In the genomic region with DNA sequence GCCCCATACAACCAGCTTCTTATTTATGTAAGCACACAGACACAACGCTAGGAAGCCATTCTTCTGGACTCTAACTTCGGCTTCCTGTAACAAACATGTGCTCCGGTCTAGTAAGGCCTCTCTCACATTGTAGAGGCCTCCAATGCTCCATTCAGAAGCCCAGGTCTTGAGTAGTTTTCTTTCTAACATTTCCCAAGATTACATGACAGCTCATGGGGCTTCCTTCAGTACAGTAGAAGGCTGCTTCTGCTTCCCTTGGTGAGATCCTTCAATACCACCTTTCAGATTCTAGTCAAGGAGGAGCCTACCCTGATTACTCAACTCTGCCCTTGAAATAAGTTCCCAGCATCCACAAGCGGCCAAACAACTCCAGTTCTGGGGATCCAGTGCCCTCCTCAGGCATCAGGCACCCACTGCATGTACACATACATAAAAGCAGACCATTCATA, we compare ENCODE assay signal across 7 mouse cellular contexts. TPM values are rescaled to one million over a fixed set of nuclear protein-coding genes. Genes with fewer than 3 reads are reported as not detected.
DNase-seq lines count a peak whose midpoint lies in the region; ATAC-seq and TF ChIP-seq lines count a peak whose summit lies in the region.

No protein-coding gene starts in this region.

- H3K36me3 ChIP-seq in lung, embryonic 16.5 days (ENCODE audit: control insufficient read depth, insufficient read depth, low read length), result no peaks in the 10 kb centered on the region
- no peaks in the 10 kb centered on the region for H3K36me3 ChIP-seq in embryonic facial prominence, embryonic 11.5 days (replicated peaks; ENCODE audit: control insufficient read depth, insufficient read depth, low read depth, low read length)
- H3K36me3 ChIP-seq in intestine, embryonic 15.5 days, result no peaks in the 10 kb centered on the region

- H3K27ac ChIP-seq in lung, embryonic 16.5 days (ENCODE audit: low read length), result peak overlapping the region; percentile 96
- peak overlapping the region; percentile 88 for H3K27ac ChIP-seq in embryonic facial prominence, embryonic 11.5 days (replicated peaks; ENCODE audit: low read depth, low read length)
- H3K27ac ChIP-seq in intestine, embryonic 15.5 days, result peak overlapping the region; percentile 95
- H3K27ac ChIP-seq in olfactory bulb, adult 2 months (ENCODE audit: insufficient read depth, low read depth, low read length), result no peak overlapping the region

- peak overlapping the region; percentile 93 for H3K9ac ChIP-seq in lung, embryonic 16.5 days (ENCODE audit: low read length)
- H3K9ac ChIP-seq in embryonic facial prominence, embryonic 11.5 days (replicated peaks; ENCODE audit: low read length), result peak overlapping the region; percentile 99
- H3K9ac ChIP-seq in intestine, embryonic 15.5 days, result peak overlapping the region; percentile 91

- no peak for ATAC-seq in lung, embryonic 16.5 days (ENCODE audit: low read depth)
- ATAC-seq in embryonic facial prominence, embryonic 11.5 days (replicated peaks; ENCODE audit: insufficient number of reproducible peaks, low FRiP score, low TSS enrichment, low read depth), result no peak
- no peak for ATAC-seq in intestine, embryonic 15.5 days

- H3K4me1 ChIP-seq in lung, embryonic 16.5 days (replicated peaks; ENCODE audit: control insufficient read depth, insufficient read depth, low read length), result peaks cover 30% of the 10 kb centered on the region
- H3K4me1 ChIP-seq in embryonic facial prominence, embryonic 11.5 days (ENCODE audit: control insufficient read depth, insufficient read depth, low read length), result peaks cover 5% of the 10 kb centered on the region
- peaks cover 27% of the 10 kb centered on the region for H3K4me1 ChIP-seq in intestine, embryonic 15.5 days (replicated peaks)
- peaks cover 2% of the 10 kb centered on the region; the same call in 1 of the 2 replicates for H3K4me1 ChIP-seq in olfactory bulb, adult 2 months (ENCODE audit: control insufficient read depth, insufficient read depth, low read length)

- H3K27me3 ChIP-seq in lung, embryonic 16.5 days (ENCODE audit: control insufficient read depth, insufficient read depth, low read depth, low read length), result no peaks in the 10 kb centered on the region
- H3K27me3 ChIP-seq in embryonic facial prominence, embryonic 11.5 days (ENCODE audit: control insufficient read depth, insufficient read depth, low read length), result no peaks in the 10 kb centered on the region
- no peaks in the 10 kb centered on the region for H3K27me3 ChIP-seq in intestine, embryonic 15.5 days (replicated peaks)

- peak overlapping the region; percentile 81 for H3K4me2 ChIP-seq in lung, embryonic 16.5 days (ENCODE audit: low read depth, low read length)
- peak overlapping the region; percentile 89 for H3K4me2 ChIP-seq in embryonic facial prominence, embryonic 11.5 days (ENCODE audit: low read depth, low read length)
- peak overlapping the region; percentile 79 for H3K4me2 ChIP-seq in intestine, embryonic 15.5 days (replicated peaks)

- H3K9me3 ChIP-seq in lung, embryonic 16.5 days (ENCODE audit: control insufficient read depth, low read length), result no peaks in the 10 kb centered on the region
- no peaks in the 10 kb centered on the region for H3K9me3 ChIP-seq in embryonic facial prominence, embryonic 11.5 days (replicated peaks; ENCODE audit: control insufficient read depth, low read length)
- no peaks in the 10 kb centered on the region for H3K9me3 ChIP-seq in intestine, embryonic 15.5 days

- peak overlapping the region; percentile 87 for H3K4me3 ChIP-seq in lung, embryonic 16.5 days (ENCODE audit: low read length)
- H3K4me3 ChIP-seq in embryonic facial prominence, embryonic 11.5 days (ENCODE audit: low read depth, low read length), result peak overlapping the region; percentile 93
- peak overlapping the region; percentile 68 for H3K4me3 ChIP-seq in intestine, embryonic 15.5 days (replicated peaks)
- H3K4me3 ChIP-seq in olfactory bulb, adult 2 months (ENCODE audit: insufficient read depth, low read depth, low read length), result peak overlapping the region; percentile 83; the same call in 1 of the 2 replicates

- no peak for DNase-seq in lung, adult 18-20 months
- DNase-seq in embryonic facial prominence, embryonic 11.5 days (ENCODE audit: low spot score), result no peak
- DNase-seq in cerebellum, adult 11-12 months, result no peak
- DNase-seq in testis, postnatal 10 days (ENCODE audit: low spot score), result no peak

- no peak for TF ChIP-seq POLR2A in olfactory bulb, adult 2 months (IDR thresholded peaks at IDR 0.05; ENCODE audit: insufficient read depth, low read depth, low read length)

- WGBS in lung, embryonic 16.5 days, result 23% methylated on average over 4 of the region's 4 CpGs
- WGBS in embryonic facial prominence, embryonic 11.5 days, result 30% methylated on average over 4 of the region's 4 CpGs
- WGBS in intestine, embryonic 15.5 days, result 33% methylated on average over 4 of the region's 4 CpGs
- WGBS in olfactory bulb, adult 2 months, result 14% methylated on average over 4 of the region's 4 CpGs

- TF ChIP-seq CTCF in olfactory bulb, adult 2 months (IDR thresholded peaks at IDR 0.05; ENCODE audit: insufficient read depth, low read depth, low read length), result no peak

RNA-seq across cellular contexts. Expression of a gene that starts 7.1 kb away (rescaled TPM):
- 27.6 and 28.2 TPM in 2 replicates for polyA plus RNA-seq in lung, embryonic 16.5 days (2015; fragmentation: Nextera tagmentation; extraction: Ambion mirVana)
- 27.8 and 28.3 TPM in 2 replicates for polyA plus RNA-seq in embryonic facial prominence, embryonic 11.5 days (2014; fragmentation: Nextera tagmentation; extraction: Ambion mirVana)
- polyA plus RNA-seq in intestine, embryonic 15.5 days (2015; fragmentation: Nextera tagmentation; extraction: Ambion mirVana), result 22.8 and 23.2 TPM in 2 replicates
- 63.1 TPM in 1 of 2 replicates, not detected in the other for polyA plus RNA-seq in olfactory bulb, adult 2 months (2012; ENCODE audit: insufficient read depth, insufficient read length, low replicate concordance, missing spikeins)

RNA-seq across cellular contexts. Expression of a gene that starts 7.2 kb away (rescaled TPM):
- polyA plus RNA-seq in lung, embryonic 16.5 days (2015; fragmentation: Nextera tagmentation; extraction: Ambion mirVana), result 49.4 and 50.9 TPM in 2 replicates
- 68.7 and 72.1 TPM in 2 replicates for polyA plus RNA-seq in embryonic facial prominence, embryonic 11.5 days (2014; fragmentation: Nextera tagmentation; extraction: Ambion mirVana)
- polyA plus RNA-seq in intestine, embryonic 15.5 days (2015; fragmentation: Nextera tagmentation; extraction: Ambion mirVana), result 52.6 and 55.1 TPM in 2 replicates
- not detected in 2 replicates for polyA plus RNA-seq in olfactory bulb, adult 2 months (2012; ENCODE audit: insufficient read depth, insufficient read length, low replicate concordance, missing spikeins)

RNA-seq across cellular contexts. Expression of a gene that starts 22.3 kb away (rescaled TPM):
- polyA plus RNA-seq in lung, embryonic 16.5 days (2015; fragmentation: Nextera tagmentation; extraction: Ambion mirVana), result 1.5 and 2.1 TPM in 2 replicates
- 0.24 TPM in 1 of 2 replicates, not detected in the other for polyA plus RNA-seq in embryonic facial prominence, embryonic 11.5 days (2014; fragmentation: Nextera tagmentation; extraction: Ambion mirVana)
- 2.3 and 4.6 TPM in 2 replicates for polyA plus RNA-seq in intestine, embryonic 15.5 days (2015; fragmentation: Nextera tagmentation; extraction: Ambion mirVana)
- not detected in 2 replicates for polyA plus RNA-seq in olfactory bulb, adult 2 months (2012; ENCODE audit: insufficient read depth, insufficient read length, low replicate concordance, missing spikeins)
